Mouse (Mus musculus) liver, postnatal 0 days (tissue): ENCODE measurements around the gene Zfp418.

Source experiments
- CTCF ChIP-seq: sonication (generic); IDR thresholded peaks from 2 replicates; pipeline ENCODE4 v1.5.1; 2016; ENCODE audit warnings: antibody characterized with exemption, low read depth
- EP300 ChIP-seq: IDR thresholded peaks from 2 replicates; pipeline ENCODE4 v1.6.1; 2016; ENCODE audit warnings: antibody characterized with exemption, low read depth, mild to moderate bottlenecking

DNA sequence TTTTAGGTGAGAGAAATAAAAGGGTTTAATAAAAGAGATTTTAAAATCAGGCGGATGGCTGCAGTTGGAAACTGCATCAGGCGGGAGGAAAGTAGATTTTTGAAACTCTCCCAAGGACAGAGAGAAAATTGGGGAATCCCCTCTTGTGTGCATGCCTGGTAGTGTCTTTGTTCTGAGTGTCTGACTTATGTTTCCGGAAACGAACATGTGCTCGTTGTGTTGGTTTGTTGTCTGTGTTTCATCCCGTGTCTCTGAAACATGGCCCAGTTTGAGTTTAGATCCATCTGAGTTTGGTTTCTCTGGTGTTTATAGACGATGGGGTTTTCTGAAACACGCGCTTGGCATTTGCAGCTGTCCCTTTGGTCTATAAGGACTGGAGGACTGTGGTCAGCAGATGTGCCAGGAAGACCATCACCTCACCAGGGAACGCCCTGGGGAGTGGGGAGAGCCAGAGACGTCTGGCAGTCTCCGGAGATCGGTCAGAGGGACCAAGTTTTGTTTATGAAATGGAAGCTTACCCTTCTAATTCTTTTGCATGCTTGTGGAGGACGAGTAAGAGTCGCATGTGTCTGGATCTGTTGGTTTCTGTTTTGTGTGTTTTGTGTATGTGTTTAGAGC, 25.0 kb upstream of the Zfp418 start:
- no peak for TF ChIP-seq CTCF
- no peak for TF ChIP-seq EP300
